Mouse (Mus musculus): ENCODE measurements around the gene Elmo1. TPM values are rescaled to one million over a fixed set of nuclear protein-coding genes. Genes with fewer than 3 reads are reported as not detected.

Gene Elmo1
- total and polyA plus RNA-seq, 2 experiments from 2014 or later = 6.5 to 17.9 TPM

DNA sequence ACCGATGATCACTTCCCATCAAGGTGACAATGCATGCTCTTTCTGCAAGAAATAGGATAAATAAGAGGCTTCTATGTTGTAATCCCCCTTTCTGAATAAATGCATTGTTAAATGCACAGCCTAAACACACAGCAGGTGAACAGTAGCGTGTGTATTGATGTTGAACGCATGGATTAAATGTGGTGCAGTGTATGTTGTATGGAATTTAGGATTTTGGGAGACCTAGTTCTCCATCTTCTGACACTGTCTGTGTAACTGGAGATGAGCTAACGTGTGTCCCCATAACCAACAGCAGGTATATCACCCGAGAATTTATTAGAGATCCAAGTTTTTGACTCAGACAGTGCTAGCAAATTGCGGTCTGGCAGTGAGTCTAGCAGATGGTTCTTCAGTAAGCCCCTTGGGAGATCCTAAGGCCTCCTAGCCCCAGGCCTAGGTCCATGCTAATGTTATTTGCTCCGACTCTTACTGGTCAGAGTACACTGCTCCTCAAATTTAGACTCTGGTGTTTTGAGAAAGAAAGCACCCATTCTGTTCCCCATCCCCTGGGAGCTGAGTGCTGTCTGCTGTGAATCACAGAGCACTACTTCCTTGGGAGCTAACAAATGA, 245.6 kb downstream of the Elmo1 start:
- no peak for ATAC-seq (ENCODE audit: insufficient read depth, low read depth)
- H3K9me3 ChIP-seq (replicated peaks; ENCODE audit: control insufficient read depth, low read length) = no peaks in the 10 kb centered on the region
- no peak overlapping the region for H3K4me3 ChIP-seq (ENCODE audit: low read depth, low read length)
- H3K27me3 ChIP-seq (ENCODE audit: control insufficient read depth, insufficient read depth, low read length) = no peaks in the 10 kb centered on the region
- H3K27ac ChIP-seq (ENCODE audit: low read depth) = no peak overlapping the region
- H3K4me2 ChIP-seq (ENCODE audit: low read depth, low read length) = no peak overlapping the region
- no peak for TF ChIP-seq EP300 (IDR thresholded peaks at IDR 0.05; ENCODE audit: low read depth)
- no peak for TF ChIP-seq CTCF (IDR thresholded peaks at IDR 0.05; ENCODE audit: low read depth)
- no peak for DNase-seq (ENCODE audit: low spot score)
- no peak overlapping the region for H3K9ac ChIP-seq (replicated peaks; ENCODE audit: low read depth, low read length)
- no peaks in the 10 kb centered on the region for H3K36me3 ChIP-seq (replicated peaks; ENCODE audit: control insufficient read depth, insufficient read depth, low read length)
- H3K4me1 ChIP-seq (ENCODE audit: control insufficient read depth, insufficient read depth) = no peaks in the 10 kb centered on the region
- WGBS = 81% methylated on average over 7 of the region's 7 CpGs

DNA sequence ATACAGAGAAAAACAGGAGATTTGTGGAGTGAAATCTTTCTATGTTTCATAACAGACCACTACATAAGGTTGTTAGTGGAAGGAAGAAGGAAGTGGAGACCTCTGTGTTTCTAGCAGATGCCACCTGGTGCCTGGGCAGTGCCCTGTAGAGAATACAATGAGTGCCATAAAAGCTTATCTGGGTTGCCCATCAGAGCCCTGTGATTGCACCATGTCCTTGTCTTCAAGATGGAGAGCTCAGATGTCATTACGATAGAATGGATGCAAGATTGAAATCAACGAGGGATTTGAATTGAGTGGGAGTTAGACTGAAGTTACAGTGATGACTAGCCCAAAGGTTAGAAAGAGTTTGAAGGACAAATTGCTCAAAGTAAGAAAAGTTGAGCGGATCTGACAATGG, 252.5 kb downstream of the Elmo1 start:
- no peak overlapping the region for H3K4me3 ChIP-seq (ENCODE audit: low read depth, low read length)
- TF ChIP-seq CTCF (IDR thresholded peaks at IDR 0.05; ENCODE audit: low read depth) = no peak
- no peak for TF ChIP-seq EP300 (IDR thresholded peaks at IDR 0.05; ENCODE audit: low read depth)
- WGBS = 88% methylated on average over 3 of the region's 3 CpGs
- H3K36me3 ChIP-seq (replicated peaks; ENCODE audit: control insufficient read depth, insufficient read depth, low read length) = no peaks in the 10 kb centered on the region
- H3K27ac ChIP-seq (ENCODE audit: low read depth) = no peak overlapping the region
- H3K4me1 ChIP-seq (ENCODE audit: control insufficient read depth, insufficient read depth) = no peaks in the 10 kb centered on the region
- 0 out of 2 replicates have a peak, but pooled peaks cover 2% of the 10 kb centered on the region for H3K9me3 ChIP-seq (replicated peaks; ENCODE audit: control insufficient read depth, low read length)
- DNase-seq (ENCODE audit: low spot score) = no peak
- H3K27me3 ChIP-seq (ENCODE audit: control insufficient read depth, insufficient read depth, low read length) = no peaks in the 10 kb centered on the region
- H3K9ac ChIP-seq (replicated peaks; ENCODE audit: low read depth, low read length) = no peak overlapping the region
- H3K4me2 ChIP-seq (ENCODE audit: low read depth, low read length) = no peak overlapping the region
- ATAC-seq (ENCODE audit: insufficient read depth, low read depth) = no peak

DNA sequence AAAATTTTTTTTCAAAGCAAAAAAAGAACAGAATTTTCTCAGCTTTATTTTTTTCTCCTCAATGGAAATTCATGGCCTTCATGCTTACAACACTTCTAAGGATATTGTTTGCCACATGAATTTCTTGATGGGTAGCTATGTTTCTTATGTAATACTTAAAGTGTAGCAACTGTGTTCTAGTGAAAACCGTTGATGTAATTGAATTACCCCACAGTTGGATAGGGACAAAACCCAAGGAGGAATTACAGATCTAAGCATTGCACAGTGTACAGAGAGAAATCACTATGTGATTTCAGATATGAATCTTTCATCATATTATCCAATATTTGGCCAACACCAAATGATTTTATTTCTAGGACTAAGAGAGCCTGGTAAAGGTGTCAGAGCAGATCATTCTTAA, 259.4 kb downstream of the Elmo1 start:
- whole genome bisulfite sequencing = 83% methylated on average over 1 of the region's 1 CpGs
- DNase-seq (ENCODE audit: low spot score) (no peak), ATAC-seq (ENCODE audit: insufficient read depth, low read depth) (no peak)
- Histone ChIP-seq H3K4me3 (ENCODE audit: low read depth, low read length) (no peak overlapping the region), H3K27ac (ENCODE audit: low read depth) (no peak overlapping the region), H3K27me3 (ENCODE audit: control insufficient read depth, insufficient read depth, low read length) (no peaks in the 10 kb centered on the region), H3K9ac (replicated peaks; ENCODE audit: low read depth, low read length) (no peak overlapping the region), H3K36me3 (replicated peaks; ENCODE audit: control insufficient read depth, insufficient read depth, low read length) (no peaks in the 10 kb centered on the region), H3K9me3 (replicated peaks; ENCODE audit: control insufficient read depth, low read length) (0 out of 2 replicates have a peak, but pooled peaks cover 5% of the 10 kb centered on the region), H3K4me1 (ENCODE audit: control insufficient read depth, insufficient read depth) (no peaks in the 10 kb centered on the region), H3K4me2 (ENCODE audit: low read depth, low read length) (no peak overlapping the region)
- TF ChIP-seq EP300 (IDR thresholded peaks at IDR 0.05; ENCODE audit: low read depth) (no peak), CTCF (IDR thresholded peaks at IDR 0.05; ENCODE audit: low read depth) (no peak)

DNA sequence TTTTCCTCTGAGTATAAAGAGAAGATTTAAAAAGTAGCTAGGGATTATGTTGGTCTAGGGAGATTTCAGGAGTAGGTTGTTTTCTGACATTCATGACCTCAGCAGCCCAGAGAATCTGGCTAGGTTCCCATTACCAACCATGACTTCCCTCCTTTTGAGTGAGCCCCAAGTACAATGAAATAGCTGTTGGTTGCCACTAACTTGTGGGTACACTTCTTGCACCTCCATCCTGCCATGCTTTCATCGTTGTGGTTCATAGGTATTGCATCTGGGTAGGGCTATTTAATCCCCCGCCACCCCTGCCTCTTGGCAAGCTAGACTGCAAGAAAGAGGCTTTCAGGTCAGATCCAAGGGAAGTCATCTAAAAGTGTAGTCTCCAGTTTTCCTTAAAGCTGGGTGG, 262.2 kb downstream of the Elmo1 start:
- DNase-seq (ENCODE audit: low spot score) (no peak), ATAC-seq (ENCODE audit: insufficient read depth, low read depth) (no peak)
- no peak overlapping the region for H3K4me3 ChIP-seq (ENCODE audit: low read depth, low read length)
- TF ChIP-seq EP300 (IDR thresholded peaks at IDR 0.05; ENCODE audit: low read depth) (no peak), CTCF (IDR thresholded peaks at IDR 0.05; ENCODE audit: low read depth) (no peak)
- no peaks in the 10 kb centered on the region for H3K36me3 ChIP-seq (replicated peaks; ENCODE audit: control insufficient read depth, insufficient read depth, low read length)
- no peaks in the 10 kb centered on the region; the same call in 1 of the 2 replicates for H3K4me1 ChIP-seq (ENCODE audit: control insufficient read depth, insufficient read depth)
- no peak overlapping the region for H3K27ac ChIP-seq (ENCODE audit: low read depth)
- 0 out of 2 replicates have a peak, but pooled peaks cover 5% of the 10 kb centered on the region for H3K9me3 ChIP-seq (replicated peaks; ENCODE audit: control insufficient read depth, low read length)
- H3K4me2 ChIP-seq (ENCODE audit: low read depth, low read length) = no peak overlapping the region
- H3K9ac ChIP-seq (replicated peaks; ENCODE audit: low read depth, low read length) = no peak overlapping the region
- no peaks in the 10 kb centered on the region for H3K27me3 ChIP-seq (ENCODE audit: control insufficient read depth, insufficient read depth, low read length)
- 96% methylated on average over 2 of the region's 2 CpGs for WGBS

DNA sequence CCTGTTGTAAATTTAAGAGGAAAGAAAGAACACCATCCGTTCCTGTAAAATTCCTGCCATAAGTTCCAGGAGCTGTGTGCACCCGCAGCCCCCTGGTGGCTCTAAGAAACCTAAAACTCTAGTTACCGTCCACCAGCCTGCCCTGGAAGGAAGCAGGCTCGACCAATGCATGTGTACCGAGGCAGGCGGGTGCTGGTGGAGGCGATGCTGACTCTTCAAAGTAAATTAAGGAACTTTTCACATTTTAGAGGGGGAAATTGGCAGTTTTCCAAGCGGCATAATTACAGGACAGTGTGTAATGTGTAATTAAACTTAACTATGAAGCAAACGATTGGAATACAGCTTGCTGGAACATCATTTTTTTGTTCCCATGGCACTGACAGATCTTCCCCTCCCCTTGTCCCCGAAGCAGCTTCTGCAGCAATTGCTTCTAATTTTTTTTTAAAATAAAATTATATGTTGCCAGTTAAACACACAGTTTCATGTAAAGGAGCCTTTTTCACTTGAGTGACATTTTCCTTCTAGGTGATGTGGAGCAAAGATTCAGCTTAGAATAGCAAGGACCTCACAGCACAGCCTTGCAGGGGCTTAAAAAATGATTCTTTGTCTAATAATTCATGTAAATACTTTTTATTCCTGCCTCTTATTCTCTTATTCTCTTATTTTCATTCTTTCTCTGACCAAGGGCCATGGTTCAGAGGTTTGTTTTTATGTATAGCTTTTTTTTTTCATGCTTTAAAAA, 263.6 kb downstream of the Elmo1 start:
- H3K9ac ChIP-seq (replicated peaks; ENCODE audit: low read depth, low read length) = no peak overlapping the region
- H3K27me3 ChIP-seq (ENCODE audit: control insufficient read depth, insufficient read depth, low read length) = no peaks in the 10 kb centered on the region
- H3K4me2 ChIP-seq (ENCODE audit: low read depth, low read length) = no peak overlapping the region
- H3K27ac ChIP-seq (ENCODE audit: low read depth) = 0 out of 2 replicates have a peak overlapping the region, but pooled peaks have one; percentile 38
- H3K36me3 ChIP-seq (replicated peaks; ENCODE audit: control insufficient read depth, insufficient read depth, low read length) = no peaks in the 10 kb centered on the region
- ATAC-seq (ENCODE audit: insufficient read depth, low read depth) (no peak; the same call in 1 of the 2 replicates), DNase-seq (ENCODE audit: low spot score) (no peak)
- no peak for TF ChIP-seq EP300 (IDR thresholded peaks at IDR 0.05; ENCODE audit: low read depth)
- peak; percentile 21; the same call in 1 of the 2 replicates for TF ChIP-seq CTCF (IDR thresholded peaks at IDR 0.05; ENCODE audit: low read depth)
- H3K4me3 ChIP-seq (ENCODE audit: low read depth, low read length) = no peak overlapping the region
- 44% methylated on average over 10 of the region's 10 CpGs for WGBS
- H3K4me1 ChIP-seq (ENCODE audit: control insufficient read depth, insufficient read depth) = no peaks in the 10 kb centered on the region; the same call in 1 of the 2 replicates
- H3K9me3 ChIP-seq (replicated peaks; ENCODE audit: control insufficient read depth, low read length) = no peaks in the 10 kb centered on the region
